Mouse (Mus musculus): Measurements from ENCODE around the gene Prelid1. TPM values are rescaled to one million over a fixed set of nuclear protein-coding genes. Genes with fewer than 3 reads are reported as not detected.
A peak's percentile ranks its signal among the peaks of the same experiment; 100 is the strongest.

Prelid1 gene
- total and polyA plus RNA-seq, 2 experiments from 2014 or later, result 159 to 313 TPM

DNA sequence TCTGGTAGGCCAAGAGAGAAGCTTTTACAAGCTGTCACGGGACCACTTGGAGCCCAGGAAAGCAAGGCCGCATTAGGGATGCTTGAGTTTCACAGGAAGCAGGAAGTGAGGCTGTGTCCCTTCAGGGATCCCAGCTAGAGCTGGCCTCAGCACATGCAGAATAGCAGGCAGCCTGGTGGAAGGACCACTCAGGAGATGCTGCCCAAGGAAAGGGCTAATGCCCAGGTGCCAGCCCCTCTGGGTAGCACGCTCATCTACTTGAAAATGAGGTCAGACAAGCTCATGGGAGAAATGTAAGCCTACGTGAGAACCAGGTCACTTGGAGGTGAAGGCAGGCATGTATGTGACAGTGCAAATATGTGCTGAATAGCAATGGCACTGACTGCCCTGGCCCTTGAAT, 6.9 kb downstream of the Prelid1 start:
- TF ChIP-seq CTCF (IDR thresholded peaks at IDR 0.05; ENCODE audit: low read depth), result no peak
- peak; percentile 4 for ATAC-seq

DNA sequence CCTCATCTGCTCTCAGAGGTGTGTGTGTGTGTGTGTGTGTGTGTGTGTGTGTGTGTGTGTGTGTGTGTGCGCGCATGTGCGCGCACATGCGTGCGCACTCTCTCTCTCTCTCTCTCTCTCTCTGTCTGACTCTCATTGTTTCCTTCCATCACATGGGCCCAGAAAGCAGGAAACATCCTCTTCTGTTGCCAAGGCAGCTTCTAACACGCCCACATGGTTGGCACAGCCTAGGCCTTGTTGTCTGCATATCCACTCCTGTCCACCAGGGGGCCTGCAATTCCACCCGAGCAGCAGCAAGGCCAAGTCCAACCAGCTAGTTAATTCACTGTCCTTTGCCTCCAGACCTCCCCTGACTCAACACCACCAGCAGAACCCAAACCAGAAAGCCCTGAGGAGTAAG, 7.3 kb downstream of the Prelid1 start:
- Histone ChIP-seq H3K4me2 (ENCODE audit: low read depth) (peak overlapping the region; percentile 95; the same call in 1 of the 2 replicates), H3K36me3 (ENCODE audit: insufficient read depth) (peaks cover 21% of the 10 kb centered on the region), H3K27me3 (ENCODE audit: insufficient read depth, low read length) (no peaks in the 10 kb centered on the region), H3K9me3 (ENCODE audit: low read length) (no peaks in the 10 kb centered on the region), H3K4me1 (ENCODE audit: insufficient read depth) (peaks cover 10% of the 10 kb centered on the region; the same call in 1 of the 2 replicates), H3K27ac (ENCODE audit: low read depth, low read length) (peak overlapping the region; percentile 80), H3K9ac (no peak overlapping the region), H3K4me3 (ENCODE audit: low read depth, low read length) (no peak overlapping the region)
- peak; percentile 93 for DNase-seq
- TF ChIP-seq CTCF (IDR thresholded peaks at IDR 0.05; ENCODE audit: low read depth), result peak; percentile 94
- WGBS, result 22% methylated on average over 8 of the region's 8 CpGs
- peak; percentile 77 for ATAC-seq

More for the DNA sequence above, 6.9 kb downstream of the Prelid1 start:
- Histone ChIP-seq H3K36me3 (ENCODE audit: insufficient read depth) (peaks cover 21% of the 10 kb centered on the region), H3K27ac (ENCODE audit: low read depth, low read length) (peak overlapping the region; percentile 80), H3K4me1 (ENCODE audit: insufficient read depth) (peaks cover 11% of the 10 kb centered on the region; the same call in 1 of the 2 replicates), H3K9ac (0 out of 2 replicates have a peak overlapping the region, but pooled peaks have one; percentile 11), H3K27me3 (ENCODE audit: insufficient read depth, low read length) (no peaks in the 10 kb centered on the region), H3K4me3 (ENCODE audit: low read depth, low read length) (no peak overlapping the region), H3K9me3 (ENCODE audit: low read length) (no peaks in the 10 kb centered on the region), H3K4me2 (ENCODE audit: low read depth) (peak overlapping the region; percentile 15; the same call in 1 of the 2 replicates)
- WGBS, result 56% methylated on average over 4 of the region's 4 CpGs
- DNase-seq, result peak; percentile 11

- Histone ChIP-seq H3K4me3 (ENCODE audit: low read depth, low read length) (no peak overlapping the region), H3K4me2 (ENCODE audit: low read depth) (peak overlapping the region; percentile 95; the same call in 1 of the 2 replicates), H3K9me3 (ENCODE audit: low read length) (no peaks in the 10 kb centered on the region), H3K27me3 (ENCODE audit: insufficient read depth, low read length) (no peaks in the 10 kb centered on the region), H3K9ac (no peak overlapping the region), H3K36me3 (ENCODE audit: insufficient read depth) (peaks cover 21% of the 10 kb centered on the region), H3K27ac (ENCODE audit: low read depth, low read length) (no peak overlapping the region), H3K4me1 (ENCODE audit: insufficient read depth) (peaks cover 5% of the 10 kb centered on the region; the same call in 1 of the 2 replicates)
- DNase-seq (no peak), ATAC-seq (no peak)
- whole genome bisulfite sequencing, result 84% methylated on average over 6 of the region's 6 CpGs
- TF ChIP-seq CTCF (IDR thresholded peaks at IDR 0.05; ENCODE audit: low read depth), result no peak
Observed at GRCm38 (mm10) chr13:55328171-55328570, 7.9 kb downstream of the Prelid1 start.

DNA sequence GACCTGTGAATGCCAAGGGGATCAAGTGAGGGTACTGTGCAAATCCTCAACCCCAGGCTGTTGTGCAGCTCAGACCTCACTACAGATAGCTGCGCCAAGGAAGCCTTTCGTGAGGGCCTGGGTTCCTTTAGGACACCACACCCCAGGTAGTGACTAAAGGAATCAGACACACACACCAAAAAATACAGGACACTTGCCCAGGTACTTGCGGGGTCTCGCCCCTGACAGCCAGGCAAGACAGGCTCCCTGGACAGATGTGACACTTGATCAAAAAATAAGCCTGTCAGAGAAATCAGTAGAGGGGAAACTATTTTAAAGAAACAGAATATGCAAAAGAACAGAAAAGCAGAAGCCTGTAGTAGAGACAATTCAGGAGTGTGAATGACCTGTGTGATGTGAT, 8.3 kb downstream of the Prelid1 start:
- Histone ChIP-seq H3K4me1 (ENCODE audit: insufficient read depth) (peaks cover 5% of the 10 kb centered on the region; the same call in 1 of the 2 replicates), H3K4me2 (ENCODE audit: low read depth) (peak overlapping the region; percentile 95), H3K27ac (ENCODE audit: low read depth, low read length) (no peak overlapping the region), H3K4me3 (ENCODE audit: low read depth, low read length) (no peak overlapping the region), H3K9ac (no peak overlapping the region), H3K27me3 (ENCODE audit: insufficient read depth, low read length) (no peaks in the 10 kb centered on the region), H3K36me3 (ENCODE audit: insufficient read depth) (peaks cover 19% of the 10 kb centered on the region), H3K9me3 (ENCODE audit: low read length) (no peaks in the 10 kb centered on the region)
- WGBS, result 71% methylated on average over 4 of the region's 4 CpGs
- no peak for TF ChIP-seq CTCF (IDR thresholded peaks at IDR 0.05; ENCODE audit: low read depth)
- DNase-seq (no peak), ATAC-seq (no peak)

- H3K27me3 ChIP-seq (ENCODE audit: insufficient read depth, low read length), result no peaks in the 10 kb centered on the region
- peak overlapping the region; percentile 69 for H3K4me3 ChIP-seq (ENCODE audit: low read depth, low read length)
- H3K27ac ChIP-seq (ENCODE audit: low read depth, low read length), result peak overlapping the region; percentile 45; the same call in 1 of the 2 replicates
Observed at GRCm38 (mm10) chr13:55329109-55329682, 8.9 kb downstream of the Prelid1 start.

GRCm38 (mm10) chr13:55329683-55330566, 9.6 kb downstream of the Prelid1 start, which contains the start of gene Mxd3:
TSS of gene Mxd3 (minus strand) at chr13:55329823.
- no peak for TF ChIP-seq CTCF (IDR thresholded peaks at IDR 0.05; ENCODE audit: low read depth)
- peak; percentile 93 for DNase-seq
- H3K4me1 ChIP-seq (ENCODE audit: insufficient read depth), result peaks cover 5% of the 10 kb centered on the region; the same call in 1 of the 2 replicates
- H3K9me3 ChIP-seq (ENCODE audit: low read length), result no peaks in the 10 kb centered on the region
- H3K36me3 ChIP-seq (ENCODE audit: insufficient read depth), result peaks cover 10% of the 10 kb centered on the region
- peak within 1 kb of the TSS; percentile 95 for H3K4me2 ChIP-seq (ENCODE audit: low read depth)
- peak within 1 kb of the TSS; percentile 45; the same call in 1 of the 2 replicates for H3K27ac ChIP-seq (ENCODE audit: low read depth, low read length)
- peak; percentile 87 for ATAC-seq
- no peaks in the 10 kb centered on the region for H3K27me3 ChIP-seq (ENCODE audit: insufficient read depth, low read length)
- WGBS, result under 1% methylated on average over 75 of the region's 82 CpGs
- peak within 1 kb of the TSS; percentile 69 for H3K4me3 ChIP-seq (ENCODE audit: low read depth, low read length)
- peak within 1 kb of the TSS; percentile 60 for H3K9ac ChIP-seq

More at GRCm38 (mm10) chr13:55329109-55329682, 8.9 kb downstream of the Prelid1 start:
- Histone ChIP-seq H3K4me1 (ENCODE audit: insufficient read depth) (peaks cover 5% of the 10 kb centered on the region; the same call in 1 of the 2 replicates), H3K36me3 (ENCODE audit: insufficient read depth) (peaks cover 14% of the 10 kb centered on the region), H3K9ac (peak overlapping the region; percentile 60), H3K9me3 (ENCODE audit: low read length) (no peaks in the 10 kb centered on the region), H3K4me2 (ENCODE audit: low read depth) (peak overlapping the region; percentile 95)
- 4% methylated on average over 23 of the region's 29 CpGs for WGBS
- ATAC-seq, result no peak; the same call in 1 of the 2 replicates
- TF ChIP-seq CTCF (IDR thresholded peaks at IDR 0.05; ENCODE audit: low read depth), result no peak
- peak; percentile 66 for DNase-seq
